Mouse (Mus musculus) hindbrain, postnatal 0 days (tissue): Measurements from ENCODE around the gene Rtn2. TPM values are rescaled to one million over a fixed set of nuclear protein-coding genes. Genes with fewer than 3 reads are reported as not detected.
"Not testable (repeated sequence)": the region's sequence is repeated elsewhere in the genome, so short reads cannot be mapped to it uniquely, and the experiment has no call there.

Experiments
- ATAC-seq: fragments of 200-750 bp; cut with Nextera tagmentation; 2 replicates; pipeline ENCODE4 v1.8.0; 2017; ENCODE audit warnings: mild to moderate bottlenecking, moderate TSS enrichment, moderate library complexity
- DNase-seq: peaks from one replicate; pipeline ENCODE4 v3.0.0-alpha.2; 2015; ENCODE audit warnings: low spot score
- H3K27ac ChIP-seq: fragments of 300-500 bp; sonication (generic); 2 replicates; pipeline ENCODE4 v1.5.1; 2014; ENCODE audit warnings: mild to moderate bottlenecking
- H3K27me3 ChIP-seq: fragments of 300-500 bp; sonication (generic); 2 replicates; pipeline ENCODE4 v1.6.1; 2014; ENCODE audit warnings: low read length, mixed read lengths; ENCODE audit not compliant: insufficient read depth
- H3K36me3 ChIP-seq: fragments of 300-500 bp; sonication (generic); 2 replicates; pipeline ENCODE4 v1.6.1; 2014; ENCODE audit warnings: low read length, mixed read lengths; ENCODE audit not compliant: insufficient read depth
- H3K4me1 ChIP-seq: fragments of 300-500 bp; sonication (generic); 2 replicates; pipeline ENCODE4 v1.6.1; 2014; ENCODE audit warnings: antibody characterized with exemption, low read length, mixed read lengths; ENCODE audit not compliant: insufficient read depth
- H3K4me2 ChIP-seq: fragments of 300-500 bp; sonication (generic); 2 replicates; pipeline ENCODE4 v1.6.1; 2014; ENCODE audit warnings: low read depth, mild to moderate bottlenecking, low read length, moderate library complexity, mixed read lengths
- H3K4me3 ChIP-seq: fragments of 300-500 bp; sonication (generic); 2 replicates; pipeline ENCODE4 v1.5.1; 2014; ENCODE audit warnings: low read length
- H3K9ac ChIP-seq: fragments of 300-500 bp; sonication (generic); replicated peaks from 2 replicates; pipeline ENCODE4 v1.6.1; 2014; ENCODE audit warnings: mild to moderate bottlenecking, low read length, moderate library complexity, mixed read lengths
- H3K9me3 ChIP-seq: fragments of 300-500 bp; sonication (generic); 2 replicates; pipeline ENCODE4 v1.6.1; 2016; ENCODE audit warnings: low read length, mixed read lengths
- CTCF ChIP-seq: IDR thresholded peaks from 2 replicates; pipeline ENCODE4 v1.5.1; 2016; ENCODE audit warnings: antibody characterized with exemption, control low read depth, low read depth
- WGBS: fragments of 180-500 bp; shearing (Covaris S2); extraction: QIAGEN DNeasy Blood & Tissue Kit; methylation state at CpG from one replicate; pipeline ENCODE4 v1.1.7; 2014; 5-methylcytosine and 5-hydroxymethylcytosine counted together
- polyA plus RNA-seq: library from polyadenylated mRNA; unstranded; fragments of >200 nt; fragmentation: Nextera tagmentation; extraction: Ambion mirVana; gene quantifications from 2 replicates; pipeline ENCODE4 v1.2.1, GENCODE M21; 2015
- total RNA-seq: library from RNA; depleted of rRNA; stranded (reverse); fragments of >200 nt; gene quantifications from 2 replicates; pipeline ENCODE4 v1.2.3, GENCODE M21; 2014

Gene Rtn2
- total and polyA plus RNA-seq, 2 experiments from 2014 or later: 101 to 151 TPM

GRCm38 (mm10) chr7:19271238-19272172 is 10.9 kb upstream of the Rtn2 start, which contains the start of gene Vasp:
Gene Vasp (minus strand): TSS chr7:19271817.
- under 1% methylated on average over 60 of the region's 62 CpGs for WGBS
- Histone ChIP-seq H3K9me3 (no peaks in the 10 kb centered on the region), H3K4me3 (peak within 1 kb of the TSS; percentile 94), H3K9ac (peak within 1 kb of the TSS; percentile 81), H3K27me3 (no peaks in the 10 kb centered on the region), H3K4me1 (peaks cover 16% of the 10 kb centered on the region), H3K4me2 (peak within 1 kb of the TSS; percentile 97), H3K36me3 (no peaks in the 10 kb centered on the region), H3K27ac (peak within 1 kb of the TSS; percentile 81)
- peak; percentile 91 for DNase-seq
- ATAC-seq: peak; percentile 81
- peak; percentile 14; the same call in 1 of the 2 replicates for TF ChIP-seq CTCF

- Histone ChIP-seq H3K27me3 (no peaks in the 10 kb centered on the region), H3K9ac (peak overlapping the region; percentile 81), H3K36me3 (no peaks in the 10 kb centered on the region), H3K4me2 (peak overlapping the region; percentile 97), H3K4me3 (peak overlapping the region; percentile 94), H3K9me3 (no peaks in the 10 kb centered on the region), H3K27ac (peak overlapping the region; percentile 81), H3K4me1 (peaks cover 16% of the 10 kb centered on the region)
- DNase-seq (peak; percentile 71), ATAC-seq (peak; percentile 60)
- whole genome bisulfite sequencing: under 1% methylated on average over 31 of the region's 36 CpGs
- no peak for TF ChIP-seq CTCF
Observed at GRCm38 (mm10) chr7:19272173-19272764, 10.2 kb upstream of the Rtn2 start.

GRCm38 (mm10) chr7:19276253-19276652 is 6.2 kb upstream of the Rtn2 start:
- Histone ChIP-seq H3K4me1 (no peaks in the 10 kb centered on the region), H3K4me3 (no peak overlapping the region), H3K27ac (no peak overlapping the region), H3K36me3 (no peaks in the 10 kb centered on the region), H3K9me3 (no peaks in the 10 kb centered on the region), H3K27me3 (peaks cover 35% of the 10 kb centered on the region), H3K9ac (no peak overlapping the region), H3K4me2 (no peak overlapping the region)
- WGBS: 53% methylated on average over 4 of the region's 4 CpGs
- no peak for DNase-seq
- TF ChIP-seq CTCF: no peak; the same call in 1 of the 2 replicates
- no peak for ATAC-seq

DNA sequence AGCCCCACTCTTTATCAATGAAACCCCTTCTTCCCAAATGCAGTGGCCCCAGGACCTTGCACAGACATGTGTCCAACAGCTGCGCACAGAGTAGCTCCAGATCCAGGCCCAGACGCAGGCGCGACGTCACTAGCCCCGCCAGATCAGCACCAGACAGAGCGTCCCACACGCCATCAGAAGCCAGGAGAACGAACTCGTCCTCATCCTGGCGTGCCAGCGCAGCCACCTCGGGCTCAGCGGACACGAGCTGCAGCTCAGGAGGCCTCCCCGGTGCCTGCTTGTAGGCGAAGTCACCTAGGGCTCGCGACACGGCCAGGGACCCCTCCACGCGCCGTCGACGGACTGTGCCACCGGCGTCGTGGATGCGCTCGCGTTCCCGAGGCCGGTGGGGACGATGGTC is 3.4 kb upstream of the Rtn2 start:
- no peak for TF ChIP-seq CTCF
- H3K4me1 ChIP-seq: no peaks in the 10 kb centered on the region
- no peaks in the 10 kb centered on the region for H3K9me3 ChIP-seq
- DNase-seq (no peak), ATAC-seq (no peak)
- H3K4me3 ChIP-seq: peak overlapping the region; percentile 35
- H3K27me3 ChIP-seq: peaks cover 37% of the 10 kb centered on the region
- 0 out of 2 replicates have a peak overlapping the region, but pooled peaks have one; percentile 24 for H3K9ac ChIP-seq
- no peaks in the 10 kb centered on the region for H3K36me3 ChIP-seq
- 4% methylated on average over 34 of the region's 34 CpGs for WGBS
- peak overlapping the region; percentile 51 for H3K4me2 ChIP-seq
- no peak overlapping the region for H3K27ac ChIP-seq

DNA sequence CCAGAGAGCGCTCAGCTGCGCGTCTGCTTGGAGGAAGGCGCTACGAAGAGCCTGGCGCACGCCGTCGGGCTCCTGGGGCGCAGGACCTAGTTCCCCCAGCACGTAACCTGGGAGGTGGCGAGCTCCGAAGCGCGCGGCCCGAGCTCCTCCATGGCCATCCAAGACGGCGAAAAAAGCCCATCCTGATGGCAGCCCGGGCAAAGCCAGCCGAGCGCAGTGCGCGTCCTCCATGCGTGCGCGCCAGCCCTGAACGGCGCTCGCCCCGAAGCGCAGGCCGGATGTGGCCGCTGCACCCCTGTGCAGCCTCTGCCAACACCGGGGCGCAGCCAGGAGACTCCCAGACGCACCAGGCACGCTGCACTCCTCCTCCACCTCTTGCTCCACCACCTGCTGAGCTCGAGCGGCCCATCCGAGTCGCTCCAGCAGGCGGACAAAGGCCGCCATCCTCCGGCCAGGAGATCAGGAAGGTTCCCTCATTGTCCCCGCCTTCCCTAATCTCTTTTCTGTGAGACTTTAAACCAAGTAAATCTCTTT is 2.8 kb upstream of the Rtn2 start, which contains the start of gene Ppm1n:
Gene Ppm1n, minus strand, starts transcription at position 484 of the 534 bp plus-strand sequence.
- Histone ChIP-seq H3K27ac (no peak within 1 kb of the TSS), H3K36me3 (no peaks in the 10 kb centered on the region), H3K4me2 (peak within 1 kb of the TSS; percentile 51), H3K9ac (0 out of 2 replicates have a peak within 1 kb of the TSS, but pooled peaks have one; percentile 24), H3K27me3 (peaks cover 37% of the 10 kb centered on the region), H3K9me3 (no peaks in the 10 kb centered on the region), H3K4me1 (no peaks in the 10 kb centered on the region), H3K4me3 (peak within 1 kb of the TSS; percentile 35)
- DNase-seq (no peak), ATAC-seq (no peak)
- no peak for TF ChIP-seq CTCF
- WGBS: under 1% methylated on average over 46 of the region's 46 CpGs

DNA sequence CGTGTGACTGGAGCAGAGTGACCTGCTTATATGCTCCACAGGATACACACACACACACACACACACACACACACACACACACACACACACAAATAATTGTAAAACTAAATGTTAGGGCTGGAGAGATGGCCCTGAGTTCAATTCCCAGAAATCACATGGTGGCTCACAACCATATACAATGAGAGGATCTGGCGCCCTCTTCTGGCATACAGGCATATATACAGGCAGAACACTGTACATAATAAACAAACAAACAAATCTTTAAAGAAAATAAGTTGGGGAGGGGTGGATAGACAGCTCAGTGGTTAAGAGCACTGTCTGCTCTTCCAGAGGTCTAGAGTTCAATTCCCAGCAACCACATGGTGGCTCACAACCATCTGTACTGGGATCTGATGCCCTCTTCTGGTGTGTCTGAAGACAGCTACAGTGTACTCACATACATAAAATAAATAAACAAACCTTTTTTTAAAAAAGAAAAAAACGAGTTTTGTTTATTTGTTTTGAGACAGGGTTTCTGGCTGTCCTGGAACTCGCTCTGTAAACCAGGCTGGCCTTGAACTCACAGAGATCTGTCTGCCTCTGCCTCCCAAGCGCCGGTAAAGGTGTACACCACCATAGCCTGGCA is 632 bp upstream of the Rtn2 start:
- not testable (repeated sequence) for H3K9ac ChIP-seq, H3K36me3 ChIP-seq, H3K27ac ChIP-seq, H3K4me1 ChIP-seq, H3K9me3 ChIP-seq
- WGBS: 40% methylated on average over 6 of the region's 6 CpGs
- peak overlapping the region; percentile 73 for H3K4me2 ChIP-seq
- ATAC-seq (peak; percentile 0; the same call in 1 of the 2 replicates), DNase-seq (peak; percentile 70)
- H3K27me3 ChIP-seq: peaks cover 37% of the 10 kb centered on the region
- TF ChIP-seq CTCF: peak; percentile 72
- peak overlapping the region; percentile 72 for H3K4me3 ChIP-seq
